Mouse (Mus musculus) intestine, postnatal 0 days (tissue): ENCODE results near the gene Zscan12. TPM values are rescaled to one million over a fixed set of nuclear protein-coding genes. Genes with fewer than 3 reads are reported as not detected.

Experiments used
- ATAC-seq: fragments of 200-750 bp; cut with Nextera tagmentation; 2 replicates; pipeline ENCODE4 v1.8.0; 2017; ENCODE audit warnings: mild to moderate bottlenecking, moderate TSS enrichment, moderate library complexity
- H3K27ac ChIP-seq: fragments of 300-500 bp; sonication (generic); 2 replicates; pipeline ENCODE4 v1.5.1; 2014; ENCODE audit warnings: mild to moderate bottlenecking, low read depth, low read length, moderate library complexity
- H3K27me3 ChIP-seq: fragments of 300-500 bp; sonication (generic); replicated peaks from 2 replicates; pipeline ENCODE4 v1.6.1; 2014; ENCODE audit warnings: low read length, mixed read lengths; ENCODE audit not compliant: control insufficient read depth, insufficient read depth
- H3K36me3 ChIP-seq: fragments of 300-500 bp; sonication (generic); 2 replicates; pipeline ENCODE4 v1.6.1; 2014; ENCODE audit warnings: mild to moderate bottlenecking, moderate library complexity; ENCODE audit not compliant: control insufficient read depth, insufficient read depth
- H3K4me1 ChIP-seq: fragments of 300-500 bp; sonication (generic); replicated peaks from 2 replicates; pipeline ENCODE4 v1.6.1; 2014; ENCODE audit warnings: antibody characterized with exemption, low read length, mixed read lengths; ENCODE audit not compliant: control insufficient read depth, insufficient read depth
- H3K4me2 ChIP-seq: fragments of 300-500 bp; sonication (generic); replicated peaks from 2 replicates; pipeline ENCODE4 v1.6.1; 2014; ENCODE audit warnings: low read depth, mild to moderate bottlenecking, moderate library complexity
- H3K4me3 ChIP-seq: fragments of 300-500 bp; sonication (generic); 2 replicates; pipeline ENCODE4 v1.5.1; 2014; ENCODE audit warnings: low read depth, low read length
- H3K9ac ChIP-seq: fragments of 300-500 bp; sonication (generic); 2 replicates; pipeline ENCODE4 v1.6.1; 2014; ENCODE audit warnings: mild to moderate bottlenecking, low read depth, low read length
- H3K9me3 ChIP-seq: fragments of 300-500 bp; sonication (generic); 2 replicates; pipeline ENCODE4 v1.6.1; 2016; ENCODE audit warnings: mixed run types; ENCODE audit not compliant: control insufficient read depth
- CTCF ChIP-seq: sonication (generic); IDR thresholded peaks from 2 replicates; pipeline ENCODE4 v1.5.1; 2016; ENCODE audit warnings: low read depth, mild to moderate bottlenecking, control low read depth, antibody characterized with exemption, moderate library complexity
- WGBS: fragments of 180-500 bp; shearing (Covaris S2); extraction: QIAGEN DNeasy Blood & Tissue Kit; methylation state at CpG from one replicate; pipeline ENCODE4 v1.1.7; 2014; 5-methylcytosine and 5-hydroxymethylcytosine counted together
- polyA plus RNA-seq: library from polyadenylated mRNA; unstranded; fragments of >200 nt; fragmentation: Nextera tagmentation; extraction: Ambion mirVana; gene quantifications from 2 replicates; pipeline ENCODE4 v1.2.1, GENCODE M21; 2015

The Zscan12 gene
- polyA plus RNA-seq, 1 experiment from 2014 or later = 3.9 TPM

GRCm38 (mm10) chr13:21323405-21323804 is 39.2 kb upstream of the Zscan12 start:
- 0 out of 2 replicates have a peak, but pooled peaks cover 4% of the 10 kb centered on the region for H3K4me1 ChIP-seq
- ATAC-seq = no peak
- no peak for TF ChIP-seq CTCF
- H3K27ac ChIP-seq = no peak overlapping the region
- H3K4me3 ChIP-seq = no peak overlapping the region
- 65% methylated on average over 6 of the region's 6 CpGs for WGBS
- no peak overlapping the region; the same call in 1 of the 2 replicates for H3K4me2 ChIP-seq
- H3K9me3 ChIP-seq = no peaks in the 10 kb centered on the region
- no peak overlapping the region for H3K9ac ChIP-seq
- H3K27me3 ChIP-seq = no peaks in the 10 kb centered on the region
- H3K36me3 ChIP-seq = no peaks in the 10 kb centered on the region

GRCm38 (mm10) chr13:21326191-21326590 is 36.4 kb upstream of the Zscan12 start:
- peak overlapping the region; percentile 33; the same call in 1 of the 2 replicates for H3K4me3 ChIP-seq
- ATAC-seq = peak; percentile 56; the same call in 1 of the 2 replicates

GRCm38 (mm10) chr13:21326657-21327211 is 35.9 kb upstream of the Zscan12 start:
- under 1% methylated on average over 24 of the region's 24 CpGs for WGBS
- H3K9ac ChIP-seq = 0 out of 2 replicates have a peak overlapping the region, but pooled peaks have one; percentile 26
- ATAC-seq = peak; percentile 66
- H3K27ac ChIP-seq = no peak overlapping the region
- H3K4me2 ChIP-seq = peak overlapping the region; percentile 57
- H3K36me3 ChIP-seq = no peaks in the 10 kb centered on the region
- H3K4me3 ChIP-seq = peak overlapping the region; percentile 33
- H3K9me3 ChIP-seq = no peaks in the 10 kb centered on the region
- peak; percentile 92 for TF ChIP-seq CTCF
- H3K4me1 ChIP-seq = 0 out of 2 replicates have a peak, but pooled peaks cover 4% of the 10 kb centered on the region
- no peaks in the 10 kb centered on the region for H3K27me3 ChIP-seq

More at GRCm38 (mm10) chr13:21326191-21326590, 36.4 kb upstream of the Zscan12 start:
- WGBS = 15% methylated on average over 4 of the region's 4 CpGs
- Histone ChIP-seq H3K9ac (no peak overlapping the region), H3K4me2 (peak overlapping the region; percentile 57), H3K27me3 (no peaks in the 10 kb centered on the region), H3K27ac (no peak overlapping the region), H3K36me3 (no peaks in the 10 kb centered on the region), H3K9me3 (no peaks in the 10 kb centered on the region), H3K4me1 (0 out of 2 replicates have a peak, but pooled peaks cover 4% of the 10 kb centered on the region)
- TF ChIP-seq CTCF = peak; percentile 69

- 2% methylated on average over 9 of the region's 9 CpGs for WGBS
- Histone ChIP-seq H3K36me3 (no peaks in the 10 kb centered on the region), H3K27ac (no peak overlapping the region), H3K4me1 (0 out of 2 replicates have a peak, but pooled peaks cover 4% of the 10 kb centered on the region), H3K9me3 (no peaks in the 10 kb centered on the region), H3K27me3 (no peaks in the 10 kb centered on the region), H3K9ac (no peak overlapping the region), H3K4me2 (peak overlapping the region; percentile 57), H3K4me3 (peak overlapping the region; percentile 33)
- no peak for ATAC-seq
- TF ChIP-seq CTCF = no peak
Observed at GRCm38 (mm10) chr13:21327424-21327823, 35.2 kb upstream of the Zscan12 start.

GRCm38 (mm10) chr13:21346610-21347009 is 16.0 kb upstream of the Zscan12 start, which contains the start of gene Olfr1367:
TSS of gene Olfr1367 (plus strand) at chr13:21346910.
- no peak for ATAC-seq
- no peak within 1 kb of the TSS for H3K4me2 ChIP-seq
- H3K9me3 ChIP-seq = no peaks in the 10 kb centered on the region
- H3K4me1 ChIP-seq = no peaks in the 10 kb centered on the region
- no peak within 1 kb of the TSS for H3K27ac ChIP-seq
- H3K4me3 ChIP-seq = no peak within 1 kb of the TSS
- no peak within 1 kb of the TSS for H3K9ac ChIP-seq
- no peaks in the 10 kb centered on the region for H3K27me3 ChIP-seq
- TF ChIP-seq CTCF = no peak
- 78% methylated on average over 1 of the region's 1 CpGs for WGBS
- no peaks in the 10 kb centered on the region for H3K36me3 ChIP-seq

GRCm38 (mm10) chr13:21350593-21350992 is 12.0 kb upstream of the Zscan12 start:
- H3K4me2 ChIP-seq = no peak overlapping the region
- no peak overlapping the region for H3K27ac ChIP-seq
- H3K36me3 ChIP-seq = no peaks in the 10 kb centered on the region
- no peak for TF ChIP-seq CTCF
- no peaks in the 10 kb centered on the region for H3K4me1 ChIP-seq
- peak; percentile 56 for ATAC-seq
- H3K9me3 ChIP-seq = no peaks in the 10 kb centered on the region
- H3K27me3 ChIP-seq = no peaks in the 10 kb centered on the region
- no peak overlapping the region for H3K9ac ChIP-seq
- H3K4me3 ChIP-seq = no peak overlapping the region
